Mouse (Mus musculus) natural killer cell, adult 2 months (primary cell): ENCODE results near the gene Bcl9.

ENCODE experiments used
- DNase-seq, 2 experiments: peaks; one replicate each; pipeline ENCODE4 v3.0.0; 2022; ENCODE audit warnings: low spot score in 2 of 2

The Bcl9 gene

GRCm38 (mm10) chr3:97172632-97173031 is 125.1 kb downstream of the Bcl9 start:
- no peak for DNase-seq

DNA sequence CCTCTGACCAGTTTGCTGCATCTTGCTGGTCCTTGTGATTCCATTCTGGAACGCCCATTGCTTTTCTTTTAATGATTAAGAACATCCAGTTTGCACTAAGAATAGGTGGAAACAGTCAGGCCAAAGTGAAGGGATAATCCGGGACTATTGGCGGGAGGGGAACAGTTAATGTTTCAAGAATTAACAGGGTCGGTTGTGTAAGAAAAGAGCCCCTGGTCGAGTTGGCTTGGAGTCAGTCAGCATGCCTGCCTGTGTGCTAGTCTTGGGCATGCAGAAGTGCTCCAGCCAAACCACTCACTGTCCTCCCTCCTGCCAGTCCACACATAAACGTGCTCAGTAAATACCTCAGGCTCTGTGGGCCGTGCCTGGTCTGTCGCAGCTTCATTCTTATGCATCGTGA is 125.5 kb downstream of the Bcl9 start:
- DNase-seq = no peak

- DNase-seq = no peak
These were observed 126.2 kb downstream of the Bcl9 start for GRCm38 (mm10) chr3:97171531-97171930.

GRCm38 (mm10) chr3:97167126-97167525 is 130.6 kb downstream of the Bcl9 start:
- DNase-seq = no peak

- DNase-seq = no peak
These were observed 133.2 kb downstream of the Bcl9 start for GRCm38 (mm10) chr3:97164477-97164876.

DNA sequence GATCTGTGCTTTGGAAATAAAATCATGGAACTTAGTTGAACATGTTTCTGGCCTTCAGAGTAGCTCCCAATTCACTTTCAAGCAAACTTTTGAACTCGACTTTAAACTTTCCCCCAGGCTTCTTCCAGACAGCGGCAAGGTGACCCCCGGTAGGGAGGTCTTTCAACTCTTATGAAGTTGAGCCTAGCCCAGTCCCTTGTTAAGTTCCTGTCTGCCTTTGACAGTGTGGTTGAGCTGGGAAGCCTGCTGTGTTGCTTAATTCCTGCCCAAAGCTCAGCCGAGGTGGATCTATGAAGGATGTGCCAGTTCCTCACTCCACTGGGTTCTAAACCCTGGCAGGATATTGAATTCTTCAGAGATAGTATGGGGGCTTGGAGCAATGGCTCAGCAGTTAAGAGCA is 135.9 kb downstream of the Bcl9 start:
- no peak for DNase-seq

DNA sequence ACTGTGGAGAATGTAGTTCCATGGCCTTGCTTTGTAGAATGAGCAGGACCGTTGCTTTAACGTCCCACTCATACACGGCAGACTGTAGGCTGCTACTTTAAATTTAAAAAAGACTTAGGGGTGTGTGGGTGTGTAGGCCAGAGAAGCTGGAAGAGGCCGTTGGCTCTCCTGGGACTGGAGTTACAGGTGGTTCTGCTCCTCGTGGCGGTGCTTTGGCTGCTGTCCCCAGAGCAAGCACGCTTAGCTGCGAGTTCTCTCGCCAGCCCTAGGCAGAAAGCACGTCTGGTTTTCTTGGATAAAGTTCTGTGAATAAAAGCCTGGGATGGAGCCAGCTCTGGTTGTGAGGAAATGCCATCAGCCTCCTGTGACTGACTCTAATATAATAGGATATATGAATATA is 136.8 kb downstream of the Bcl9 start:
- no peak for DNase-seq

- DNase-seq = no peak
These were observed 137.7 kb downstream of the Bcl9 start for GRCm38 (mm10) chr3:97159986-97160385.

GRCm38 (mm10) chr3:97159509-97159850 is 138.2 kb downstream of the Bcl9 start:
- peak in 1 of 2 experiments; percentile 9 for DNase-seq

- DNase-seq = peak; percentile 78 to 84
These were observed 138.9 kb downstream of the Bcl9 start, which contains the start of gene Acp6 for GRCm38 (mm10) chr3:97158611-97159508. Acp6 (plus strand) TSS chr3:97158777.

DNA sequence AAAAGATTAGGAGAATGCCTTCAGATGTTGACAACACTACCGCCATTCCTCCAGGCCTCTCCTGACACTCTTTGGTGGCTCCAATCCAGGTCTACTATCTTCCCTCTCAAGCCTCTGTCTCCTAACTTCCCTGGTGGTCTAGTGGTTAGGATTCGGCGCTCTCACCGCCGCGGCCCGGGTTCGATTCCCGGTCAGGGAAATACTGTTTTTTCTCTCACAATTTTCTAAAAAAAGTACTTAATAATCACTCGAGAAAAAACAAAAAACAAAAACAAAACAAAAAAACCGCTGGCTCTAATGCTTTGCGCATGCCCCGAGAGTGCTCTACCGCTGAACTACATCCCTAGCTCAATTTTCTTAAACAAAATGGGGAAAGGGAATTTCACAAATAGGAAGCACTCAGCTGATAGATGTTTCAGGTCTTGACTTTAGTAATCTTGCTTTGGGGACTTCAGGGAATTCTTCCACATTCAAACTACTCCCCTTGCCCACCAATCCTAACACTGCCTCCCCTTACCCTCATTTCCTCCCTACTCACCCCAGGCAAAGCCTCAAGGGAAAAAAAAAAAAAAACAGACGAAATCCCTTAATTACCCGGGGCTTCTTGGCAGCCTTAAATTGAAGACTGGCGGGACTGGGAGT is 139.6 kb downstream of the Bcl9 start:
- DNase-seq = peak; percentile 52 to 64

- DNase-seq = no peak
These were observed 140.4 kb downstream of the Bcl9 start for GRCm38 (mm10) chr3:97157308-97157707.

DNA sequence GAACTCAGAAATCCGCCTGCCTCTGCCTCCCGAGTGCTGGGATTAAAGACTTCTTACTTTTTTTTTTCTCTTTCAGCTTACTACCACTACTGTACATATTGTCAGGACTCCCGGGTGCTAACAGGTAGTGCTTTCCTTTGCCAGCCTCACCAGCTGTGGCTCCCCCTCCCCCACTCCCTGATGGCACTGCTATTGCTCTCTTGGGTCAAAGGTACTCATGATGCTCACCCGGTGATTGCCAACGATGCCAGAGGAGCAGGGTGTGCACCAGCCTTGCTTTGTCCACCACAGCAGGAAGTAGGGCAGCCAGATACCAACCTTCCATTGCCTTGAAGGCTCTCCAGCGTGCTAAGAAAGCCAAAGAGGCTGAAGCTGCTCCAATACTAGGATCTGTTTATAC is 141.3 kb downstream of the Bcl9 start:
- DNase-seq = no peak
